Mouse (Mus musculus) G1E-ER4 (cell line): ENCODE measurements around the gene Spon1. TPM values are rescaled to one million over a fixed set of nuclear protein-coding genes. Genes with fewer than 3 reads are reported as not detected.

ENCODE experiments used
- GATA1 ChIP-seq: IDR thresholded peaks from one replicate; pipeline ENCODE4 v1.8.0; 2012; ENCODE audit warnings: low read length, inconsistent platforms
- polyA plus RNA-seq: library from polyadenylated mRNA; stranded (reverse); fragments of >175 nt; gene quantifications from 2 replicates; pipeline ENCODE4 v1.2.3, GENCODE M21; 2012

Spon1 gene
- not detected in 2 replicates for polyA plus RNA-seq

GRCm38 (mm10) chr7:113765667-113766497, at the start of gene Spon1:
Gene Spon1 (plus strand): TSS chr7:113765998.
- TF ChIP-seq GATA1, result no peak

- TF ChIP-seq GATA1, result no peak
Measured at GRCm38 (mm10) chr7:113721994-113722393, 43.8 kb upstream of the Spon1 start.

- no peak for TF ChIP-seq GATA1
Measured at GRCm38 (mm10) chr7:113723905-113724304, 41.9 kb upstream of the Spon1 start.

- no peak for TF ChIP-seq GATA1
Measured at GRCm38 (mm10) chr7:113727999-113728713, 37.6 kb upstream of the Spon1 start.

- no peak for TF ChIP-seq GATA1
Measured at GRCm38 (mm10) chr7:113728926-113729325, 36.9 kb upstream of the Spon1 start.

- no peak for TF ChIP-seq GATA1
Measured at GRCm38 (mm10) chr7:113730406-113731247, 35.2 kb upstream of the Spon1 start.

GRCm38 (mm10) chr7:113737790-113738362, 27.9 kb upstream of the Spon1 start:
- TF ChIP-seq GATA1, result no peak

- TF ChIP-seq GATA1, result no peak
Measured at GRCm38 (mm10) chr7:113739181-113739580, 26.6 kb upstream of the Spon1 start.

GRCm38 (mm10) chr7:113742644-113743043, 23.2 kb upstream of the Spon1 start:
- TF ChIP-seq GATA1, result no peak

GRCm38 (mm10) chr7:113743982-113744381, 21.8 kb upstream of the Spon1 start:
- no peak for TF ChIP-seq GATA1

- no peak for TF ChIP-seq GATA1
Measured at GRCm38 (mm10) chr7:113756616-113757015, 9.2 kb upstream of the Spon1 start.

- no peak for TF ChIP-seq GATA1
Measured at GRCm38 (mm10) chr7:113759212-113759611, 6.6 kb upstream of the Spon1 start.

GRCm38 (mm10) chr7:113765133-113765532, 665 bp upstream of the Spon1 start:
- TF ChIP-seq GATA1, result no peak

GRCm38 (mm10) chr7:113766498-113766941, 722 bp downstream of the Spon1 start:
- TF ChIP-seq GATA1, result no peak

GRCm38 (mm10) chr7:113767546-113767945, 1.7 kb downstream of the Spon1 start:
- TF ChIP-seq GATA1, result no peak
